Mouse (Mus musculus) layer of hippocampus, adult 2 months (tissue): Measurements from ENCODE around the gene Lsamp. TPM values are rescaled to one million over a fixed set of nuclear protein-coding genes. Genes with fewer than 3 reads are reported as not detected.

Source experiments
- DNase-seq, 2 experiments: peaks; one replicate each; pipeline ENCODE4 v3.0.0; 2022; ENCODE audit warnings: low spot score in 2 of 2
- H3K27ac ChIP-seq: fragments of 200-600 bp; 2 replicates; pipeline ENCODE4 v1.8.1; 2022
- H3K4me3 ChIP-seq: fragments of 200-600 bp; 2 replicates; pipeline ENCODE4 v1.8.1; 2022; ENCODE audit warnings: mild to moderate bottlenecking
- CTCF ChIP-seq: fragments of 200-600 bp; conservative IDR thresholded peaks from 2 replicates; pipeline ENCODE4 v1.8.1; 2022; ENCODE audit warnings: antibody characterized with exemption, mild to moderate bottlenecking, moderate library complexity
- total RNA-seq, 2 experiments: library from RNA; stranded (reverse); gene quantifications; 2 replicates each; pipeline ENCODE4 v1.2.3; 2021

Lsamp gene
- total RNA-seq, 2 experiments from 2014 or later, result 444 to 449 TPM

DNA sequence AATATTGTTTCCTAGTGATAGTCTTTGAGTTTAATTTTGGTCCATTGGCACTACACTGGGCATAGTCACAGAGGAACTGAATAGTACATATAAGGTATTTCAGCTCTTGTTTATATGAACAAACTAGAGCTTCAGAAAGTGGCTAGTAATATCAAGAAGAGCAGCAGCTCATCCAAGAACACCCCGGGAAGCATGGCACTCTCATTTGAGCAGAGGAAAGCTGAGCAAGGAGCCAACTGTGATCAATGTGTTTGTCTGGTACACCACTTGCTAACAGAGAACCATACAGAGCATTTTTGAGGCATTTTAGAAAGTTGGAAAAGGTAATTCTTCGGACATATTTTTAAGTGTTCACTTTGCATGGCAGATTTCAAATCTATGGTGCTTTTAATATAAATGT, 1805.9 kb downstream of the Lsamp start:
- no peak for DNase-seq
- Histone ChIP-seq H3K4me3 (no peak overlapping the region), H3K27ac (no peak overlapping the region)
- TF ChIP-seq CTCF, result no peak

DNA sequence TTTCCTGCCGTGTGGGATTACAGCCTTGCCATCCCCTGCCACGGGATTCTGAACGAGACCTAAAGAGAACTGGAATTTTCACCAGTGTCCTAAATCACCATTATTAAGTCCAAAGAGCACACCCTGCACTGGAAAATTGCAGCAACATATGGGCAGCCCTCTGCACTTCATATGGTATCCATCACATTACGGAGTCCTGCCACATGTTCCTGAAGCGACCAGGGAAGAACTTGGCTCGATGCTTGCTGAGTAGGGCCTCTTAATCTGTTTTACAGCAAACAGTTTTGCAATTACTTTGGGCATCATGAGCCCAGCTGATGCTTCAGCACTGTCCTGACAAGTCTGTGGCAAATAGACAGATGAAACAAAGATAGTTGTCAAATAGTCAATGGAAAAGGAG, 1836.2 kb downstream of the Lsamp start:
- Histone ChIP-seq H3K4me3 (no peak overlapping the region), H3K27ac (peak overlapping the region; percentile 75)
- DNase-seq, result no peak
- no peak for TF ChIP-seq CTCF

- no peak for TF ChIP-seq CTCF
Measured at GRCm38 (mm10) chr16:41826899-41827604, 1842.9 kb downstream of the Lsamp start.

DNA sequence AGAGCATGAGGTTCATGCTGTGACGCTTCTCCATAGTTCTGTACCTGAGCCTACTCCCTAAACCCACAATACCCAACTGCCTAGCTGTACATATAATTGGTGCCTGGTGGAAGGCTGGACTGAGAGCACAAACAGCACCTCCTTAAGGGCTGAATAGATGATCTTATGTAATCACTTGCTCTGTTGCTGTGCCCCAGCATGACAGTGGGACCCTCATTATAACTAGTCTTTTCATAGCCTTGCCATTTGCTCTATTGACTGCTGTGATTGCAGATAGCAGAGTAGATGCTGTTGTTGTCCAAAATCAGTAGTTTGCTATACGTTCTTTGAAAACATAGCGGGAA, 1843.4 kb downstream of the Lsamp start:
- DNase-seq, result no peak
- TF ChIP-seq CTCF, result no peak
- Histone ChIP-seq H3K27ac (peak overlapping the region; percentile 47; the same call in 1 of the 2 replicates), H3K4me3 (no peak overlapping the region)

More at GRCm38 (mm10) chr16:41826899-41827604, 1842.9 kb downstream of the Lsamp start:
- Histone ChIP-seq H3K27ac (peak overlapping the region; percentile 47; the same call in 1 of the 2 replicates), H3K4me3 (no peak overlapping the region)
- DNase-seq, result no peak

DNA sequence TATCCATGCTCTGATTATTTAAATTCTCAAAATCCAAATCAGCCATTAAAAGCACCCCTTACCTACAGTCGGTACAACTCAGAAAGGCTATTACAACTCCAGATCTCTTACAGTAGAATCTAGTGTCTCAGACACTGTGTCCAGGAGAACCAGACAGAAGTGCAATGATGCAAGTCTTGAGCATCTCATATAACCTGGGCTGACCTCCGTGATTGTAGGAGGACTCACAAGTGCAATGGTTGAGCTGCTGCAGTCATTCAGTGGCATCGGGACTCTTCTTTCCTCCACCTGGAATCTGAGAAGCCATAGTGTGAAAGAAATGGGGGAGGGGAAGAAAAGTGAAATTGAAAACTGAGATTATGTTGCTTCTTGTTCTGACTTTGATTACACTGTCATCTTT, 1850.5 kb downstream of the Lsamp start:
- TF ChIP-seq CTCF, result no peak

GRCm38 (mm10) chr16:41835745-41836144, 1851.6 kb downstream of the Lsamp start:
- no peak for DNase-seq
- Histone ChIP-seq H3K27ac (peak overlapping the region; percentile 1; the same call in 1 of the 2 replicates), H3K4me3 (no peak overlapping the region)
- TF ChIP-seq CTCF, result peak; percentile 99

More for the DNA sequence above, 1850.5 kb downstream of the Lsamp start:
- Histone ChIP-seq H3K27ac (no peak overlapping the region), H3K4me3 (no peak overlapping the region)
- DNase-seq, result no peak

DNA sequence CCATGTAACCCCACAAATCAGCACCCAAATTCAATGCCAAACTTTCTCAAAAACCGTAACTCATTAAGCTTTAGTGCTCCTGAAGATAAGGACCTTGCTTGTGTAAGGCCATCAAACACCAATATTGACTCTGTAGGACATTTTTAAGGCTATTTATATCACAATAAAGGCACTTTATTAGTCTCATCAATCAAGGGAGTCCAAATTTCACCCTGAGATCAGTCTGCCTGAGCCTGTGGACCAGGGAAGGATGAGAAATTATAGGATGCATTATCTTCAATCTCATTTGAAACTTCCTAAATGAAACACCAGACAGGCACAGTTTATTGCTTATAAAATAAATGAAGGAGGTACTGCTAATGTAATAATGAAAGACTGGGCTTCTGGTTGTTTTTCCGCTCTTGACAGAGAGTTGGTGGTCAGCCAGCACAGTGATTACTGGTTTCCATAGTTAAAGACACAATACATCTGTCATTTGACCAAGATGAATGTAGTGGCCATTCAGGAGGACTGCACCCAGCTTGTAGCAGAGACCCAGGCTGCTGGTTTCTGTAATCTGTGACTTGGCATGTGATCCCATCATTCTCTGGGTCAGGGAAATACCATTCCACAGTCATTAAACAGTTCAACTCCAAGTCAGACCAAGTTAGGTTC, 1855.7 kb downstream of the Lsamp start:
- Histone ChIP-seq H3K4me3 (no peak overlapping the region), H3K27ac (no peak overlapping the region)
- 0 out of 2 replicates have a peak, but pooled peaks have one; percentile 15 for TF ChIP-seq CTCF
- DNase-seq, result no peak

- TF ChIP-seq CTCF, result no peak
- Histone ChIP-seq H3K4me3 (no peak overlapping the region), H3K27ac (peak overlapping the region; percentile 5; the same call in 1 of the 2 replicates)
- DNase-seq, result peak in 1 of 2 experiments; percentile 34
Measured at GRCm38 (mm10) chr16:41846903-41847302, 1862.7 kb downstream of the Lsamp start.

GRCm38 (mm10) chr16:41871917-41872593, 1887.9 kb downstream of the Lsamp start:
- H3K4me3 ChIP-seq, result no peak overlapping the region
- no peak overlapping the region for H3K27ac ChIP-seq
- DNase-seq, result no peak
- no peak for TF ChIP-seq CTCF

DNA sequence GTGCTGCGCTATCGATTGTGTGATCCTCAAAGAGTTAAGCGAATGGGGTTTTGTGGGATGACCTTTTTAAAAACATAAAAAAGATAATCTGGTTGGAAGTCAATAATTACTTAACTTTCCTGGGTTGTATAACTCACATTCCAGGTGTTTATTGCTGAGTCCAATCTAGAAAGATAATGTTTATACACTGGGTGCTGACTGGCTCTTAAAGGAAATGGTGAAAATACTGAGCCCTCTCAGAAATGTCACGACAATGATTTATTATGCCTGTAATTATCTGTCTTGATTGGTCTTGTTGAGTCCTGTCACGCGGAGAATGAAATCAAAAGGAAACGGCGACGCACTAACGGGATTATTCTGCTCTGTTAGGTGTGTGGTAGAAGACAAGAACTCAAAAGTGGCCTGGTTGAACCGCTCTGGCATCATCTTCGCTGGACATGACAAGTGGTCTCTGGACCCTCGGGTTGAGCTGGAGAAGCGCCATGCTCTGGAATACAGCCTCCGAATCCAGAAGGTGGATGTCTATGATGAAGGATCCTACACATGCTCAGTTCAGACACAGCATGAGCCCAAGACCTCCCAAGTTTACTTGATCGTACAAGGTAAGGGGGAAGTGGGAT, 1904.5 kb downstream of the Lsamp start:
- no peak for DNase-seq
- Histone ChIP-seq H3K4me3 (no peak overlapping the region), H3K27ac (no peak overlapping the region)
- TF ChIP-seq CTCF, result no peak

- no peak for DNase-seq
- no peak for TF ChIP-seq CTCF
- no peak overlapping the region for H3K27ac ChIP-seq
- H3K4me3 ChIP-seq, result no peak overlapping the region
Measured at GRCm38 (mm10) chr16:41900783-41901182, 1916.6 kb downstream of the Lsamp start.

DNA sequence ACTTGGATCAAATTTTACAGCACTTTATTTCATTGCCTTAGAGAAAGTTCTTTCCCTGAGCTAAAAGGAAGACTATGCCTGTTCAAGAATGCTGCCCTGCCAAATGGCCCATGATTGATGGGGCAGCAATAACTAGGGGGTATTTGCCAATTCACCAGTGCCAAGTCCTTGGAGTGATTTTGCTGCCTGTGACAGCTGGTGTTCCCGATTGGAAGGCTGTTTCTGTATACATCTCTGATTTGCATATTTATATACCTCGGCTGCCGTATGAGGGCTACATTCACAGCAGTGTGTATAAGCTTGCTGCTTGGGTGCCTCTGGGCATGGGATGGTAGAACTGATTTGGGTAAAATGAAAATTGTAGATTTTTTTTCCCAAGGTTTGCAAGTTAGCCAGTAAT, 1919.5 kb downstream of the Lsamp start:
- Histone ChIP-seq H3K4me3 (no peak overlapping the region), H3K27ac (peak overlapping the region; percentile 1; the same call in 1 of the 2 replicates)
- peak in 1 of 2 experiments; percentile 17 for DNase-seq
- TF ChIP-seq CTCF, result no peak
